Mouse (Mus musculus): ENCODE results near the gene Apol7b.

- no peak for TF ChIP-seq POLR2A (IDR thresholded peaks at IDR 0.05; ENCODE audit: borderline replicate concordance, insufficient read depth, low read length)
- no peak for TF ChIP-seq CTCF (IDR thresholded peaks at IDR 0.05; ENCODE audit: borderline replicate concordance, insufficient read depth, low read depth, low read length)
Measured at GRCm38 (mm10) chr15:77376920-77377319, 70.4 kb downstream of the Apol7b start.

Data from cerebellum, adult 2 months (tissue).